Mouse (Mus musculus): Measurements from ENCODE around the gene Nr1i2.

DNA sequence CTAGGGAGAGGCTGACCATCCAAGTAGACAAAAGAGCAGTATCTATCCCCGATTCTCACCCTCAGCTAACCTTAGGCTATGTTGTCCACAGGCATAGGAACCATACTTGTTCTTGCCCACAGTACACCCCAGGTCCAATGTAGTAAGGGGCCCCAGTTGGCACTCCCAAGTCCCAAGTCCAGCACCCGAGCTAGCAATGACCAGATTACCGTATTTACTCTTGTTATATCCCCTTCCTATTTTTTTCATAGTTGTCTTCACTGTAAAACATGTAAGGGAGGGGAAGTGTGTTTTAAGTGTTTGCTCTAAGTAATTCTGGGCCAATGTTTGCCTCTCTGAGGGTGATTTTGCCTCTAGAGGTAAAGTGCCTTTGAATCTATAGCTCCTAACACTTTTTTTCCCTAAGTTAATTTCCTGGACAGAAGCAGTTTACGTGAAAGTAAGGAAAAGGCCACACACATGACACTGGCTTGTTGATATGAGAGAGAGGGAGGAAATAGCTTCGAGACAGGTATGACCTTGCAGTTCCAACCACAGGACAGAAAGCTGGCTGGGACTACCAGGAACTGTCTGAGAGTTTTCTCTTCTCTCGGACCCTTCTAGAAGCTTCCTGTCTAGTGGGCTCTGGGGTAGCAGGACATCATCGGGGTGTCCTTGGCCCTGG, at the start of gene Nr1i2:
- no peak for TF ChIP-seq CTCF (conservative IDR thresholded peaks at IDR 0.05 in 1 of 2, IDR thresholded peaks at IDR 0.05 in 1 of 2; ENCODE audit: low read depth in 2 of 2, low read length in 2 of 2)
- TF ChIP-seq IRF4 (IDR thresholded peaks at IDR 0.05; ENCODE audit: low read depth, low read length), result no peak
- TF ChIP-seq MAZ (IDR thresholded peaks at IDR 0.05; ENCODE audit: low read depth, low read length), result no peak
- TF ChIP-seq POLR2A (IDR thresholded peaks at IDR 0.05; ENCODE audit: low read depth, low read length), result no peak
- TF ChIP-seq ZMIZ1 (IDR thresholded peaks at IDR 0.05; ENCODE audit: low read depth, low read length), result no peak

All from CH12.LX (cell line).